Comparison of ENCODE assay signal across 8 mouse cellular contexts in genomic region chr1:131378081-131378913, GRCm38 (mm10).
DNase-seq lines count a peak whose midpoint lies in the region; ATAC-seq lines count a peak whose summit lies in the region.

No protein-coding gene starts in this region.

- H3K36me3 ChIP-seq in forebrain, embryonic 11.5 days (ENCODE audit: control insufficient read depth, insufficient read depth, low read length), result no peaks in the 10 kb centered on the region

- H3K27me3 ChIP-seq in forebrain, embryonic 11.5 days (ENCODE audit: control insufficient read depth, insufficient read depth, low read length), result no peaks in the 10 kb centered on the region

- H3K4me1 ChIP-seq in forebrain, embryonic 11.5 days (replicated peaks; ENCODE audit: control insufficient read depth, insufficient read depth, low read length), result no peaks in the 10 kb centered on the region; the same call in none of the 2 replicates

- peak; percentile 71 for ATAC-seq in forebrain, embryonic 11.5 days (replicated peaks; ENCODE audit: low FRiP score)

- no peaks in the 10 kb centered on the region for H3K9me3 ChIP-seq in forebrain, embryonic 11.5 days (ENCODE audit: control insufficient read depth, low read length)

- WGBS in forebrain, embryonic 11.5 days, result 33% methylated on average over 7 of the region's 7 CpGs

- no peak overlapping the region for H3K4me2 ChIP-seq in forebrain, embryonic 11.5 days (ENCODE audit: low read depth, low read length, severe bottlenecking)

- DNase-seq in gastrocnemius, adult 8-10 months (ENCODE audit: low spot score in 2 of 2), result peak; percentile 15 to 42
- no peak for DNase-seq in gastrocnemius, postnatal 4 days (ENCODE audit: low spot score in 2 of 2)
- peak; percentile 49 for DNase-seq in 3T3-L1 (ENCODE audit: low read depth, low spot score)
- DNase-seq in forebrain, embryonic 11.5 days (ENCODE audit: low spot score), result peak; percentile 52
- DNase-seq in hindlimb bud, embryonic 11.5 days (ENCODE audit: extremely low spot score, low read depth, low spot score), result peak; percentile 20
- no peak for DNase-seq in thymus, postnatal 10 days (ENCODE audit: low spot score in 2 of 2)
- DNase-seq in frontal cortex, postnatal 36 days (ENCODE audit: low spot score in 2 of 2), result no peak
- DNase-seq in left cerebral cortex, adult 9 months (ENCODE audit: low spot score in 2 of 2), result no peak

- H3K27ac ChIP-seq in forebrain, embryonic 11.5 days (ENCODE audit: low read depth, low read length), result no peak overlapping the region

- H3K9ac ChIP-seq in forebrain, embryonic 11.5 days (ENCODE audit: low read length), result no peak overlapping the region

- H3K4me3 ChIP-seq in forebrain, embryonic 11.5 days (ENCODE audit: low read depth, low read length), result no peak overlapping the region

Comparison
In these comparisons a context has a peak if more than half of its experiments do, and no peak if none do; other contexts are left out.
1. DNase-seq: peak in gastrocnemius, adult 8-10 months (2 of 2), 3T3-L1 (single experiment), forebrain, embryonic 11.5 days (single experiment) and hindlimb bud, embryonic 11.5 days (single experiment); none in gastrocnemius, postnatal 4 days (0 of 2), thymus, postnatal 10 days (0 of 2), frontal cortex, postnatal 36 days (0 of 2) and left cerebral cortex, adult 9 months (0 of 2).